Mouse (Mus musculus) lung, adult 2 months (tissue): ENCODE measurements around the gene Tssk4. TPM values are rescaled to one million over a fixed set of nuclear protein-coding genes. Genes with fewer than 3 reads are reported as not detected.

Experiments used
- DNase-seq: peaks from one replicate; pipeline ENCODE4 v3.0.0; 2022
- H3K4me1 ChIP-seq: fragments of 200-500 bp; 2 replicates; pipeline ENCODE4 v1.6.1; 2011; ENCODE audit warnings: low read length; ENCODE audit not compliant: control insufficient read depth, insufficient read depth
- H3K4me3 ChIP-seq: fragments of 200-500 bp; replicated peaks from 2 replicates; pipeline ENCODE3; 2011; ENCODE audit warnings: low read depth, mild to moderate bottlenecking, control low read depth, low read length; ENCODE audit errors: extremely low read depth
- CTCF ChIP-seq: fragments of 200-500 bp; IDR thresholded peaks from 2 replicates; pipeline ENCODE4 v1.5.1; 2011; ENCODE audit warnings: mild to moderate bottlenecking, low read length, control low read depth; ENCODE audit not compliant: insufficient read depth
- POLR2A ChIP-seq: fragments of 200-500 bp; IDR thresholded peaks from 2 replicates; pipeline ENCODE4 v1.6.1; 2011; ENCODE audit warnings: low read depth, mild to moderate bottlenecking, control low read depth, low read length, borderline replicate concordance; ENCODE audit errors: extremely low read depth
- WGBS: fragments of 180-500 bp; shearing (Covaris S2); methylation state at CpG from one replicate; pipeline ENCODE4 v1.1.7; 2018; 5-methylcytosine and 5-hydroxymethylcytosine counted together
- polyA plus RNA-seq: library from polyadenylated mRNA; depleted of rRNA; stranded (reverse); fragments of >200 nt; gene quantifications from 2 replicates; pipeline ENCODE4 v1.2.3, GENCODE M21; 2012; rRNA removed

Tssk4 gene
- polyA plus RNA-seq, result 0.70 and 1.0 TPM in 2 replicates

DNA sequence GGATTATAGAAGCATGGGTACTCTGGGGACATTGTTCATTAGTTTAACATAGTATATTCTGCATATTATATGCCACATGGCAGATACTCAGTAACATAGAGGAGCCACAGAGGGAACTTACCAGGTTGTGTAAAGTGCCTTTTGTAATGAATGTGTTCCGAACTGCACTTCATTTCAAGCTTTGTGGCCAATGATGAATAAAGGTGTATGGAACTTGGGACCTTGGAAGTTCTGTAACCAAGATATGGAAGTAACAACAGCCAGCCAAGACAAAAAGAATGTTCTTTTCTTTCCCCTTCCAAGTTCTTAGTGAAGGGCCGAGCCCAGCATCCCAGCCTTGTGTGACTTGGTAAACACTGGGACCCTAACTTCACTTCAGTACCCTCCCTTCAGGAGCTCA is at the start of gene Tssk4:
TSS of gene Tssk4 (plus strand) at position 301 of the 400 bp plus-strand sequence.
- peaks cover 5% of the 10 kb centered on the region for H3K4me1 ChIP-seq
- DNase-seq, result no peak
- H3K4me3 ChIP-seq, result no peak within 1 kb of the TSS
- TF ChIP-seq POLR2A (no peak), CTCF (no peak)
- WGBS, result 92% methylated on average over 2 of the region's 2 CpGs

DNA sequence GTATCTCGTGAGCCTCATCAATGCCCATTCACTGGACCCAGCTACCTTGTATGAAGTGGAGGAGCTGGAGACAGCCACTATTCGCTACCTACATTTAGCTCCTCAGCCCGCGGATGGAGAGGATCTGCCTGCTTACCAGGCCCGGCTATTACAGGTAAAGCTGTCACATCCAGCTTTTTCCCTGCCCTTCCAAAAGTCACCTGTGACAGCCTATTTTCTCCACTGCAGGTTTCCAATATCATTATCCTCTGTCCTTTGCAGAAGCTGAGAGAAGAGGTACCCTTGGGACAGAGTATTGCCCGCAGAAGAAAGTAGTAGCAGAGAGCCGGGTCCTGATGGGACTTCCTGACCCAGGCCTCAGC is 46.7 kb upstream of the Tssk4 start, which contains the start of gene Irf9:
TSS of gene Irf9 (plus strand) at position 301 of the 362 bp plus-strand sequence.
- TF ChIP-seq POLR2A, result no peak
- TF ChIP-seq CTCF, result no peak
- DNase-seq, result no peak
- peak within 1 kb of the TSS; percentile 78 for H3K4me3 ChIP-seq
- 67% methylated on average over 7 of the region's 7 CpGs for whole genome bisulfite sequencing
- H3K4me1 ChIP-seq, result peaks cover 9% of the 10 kb centered on the region

DNA sequence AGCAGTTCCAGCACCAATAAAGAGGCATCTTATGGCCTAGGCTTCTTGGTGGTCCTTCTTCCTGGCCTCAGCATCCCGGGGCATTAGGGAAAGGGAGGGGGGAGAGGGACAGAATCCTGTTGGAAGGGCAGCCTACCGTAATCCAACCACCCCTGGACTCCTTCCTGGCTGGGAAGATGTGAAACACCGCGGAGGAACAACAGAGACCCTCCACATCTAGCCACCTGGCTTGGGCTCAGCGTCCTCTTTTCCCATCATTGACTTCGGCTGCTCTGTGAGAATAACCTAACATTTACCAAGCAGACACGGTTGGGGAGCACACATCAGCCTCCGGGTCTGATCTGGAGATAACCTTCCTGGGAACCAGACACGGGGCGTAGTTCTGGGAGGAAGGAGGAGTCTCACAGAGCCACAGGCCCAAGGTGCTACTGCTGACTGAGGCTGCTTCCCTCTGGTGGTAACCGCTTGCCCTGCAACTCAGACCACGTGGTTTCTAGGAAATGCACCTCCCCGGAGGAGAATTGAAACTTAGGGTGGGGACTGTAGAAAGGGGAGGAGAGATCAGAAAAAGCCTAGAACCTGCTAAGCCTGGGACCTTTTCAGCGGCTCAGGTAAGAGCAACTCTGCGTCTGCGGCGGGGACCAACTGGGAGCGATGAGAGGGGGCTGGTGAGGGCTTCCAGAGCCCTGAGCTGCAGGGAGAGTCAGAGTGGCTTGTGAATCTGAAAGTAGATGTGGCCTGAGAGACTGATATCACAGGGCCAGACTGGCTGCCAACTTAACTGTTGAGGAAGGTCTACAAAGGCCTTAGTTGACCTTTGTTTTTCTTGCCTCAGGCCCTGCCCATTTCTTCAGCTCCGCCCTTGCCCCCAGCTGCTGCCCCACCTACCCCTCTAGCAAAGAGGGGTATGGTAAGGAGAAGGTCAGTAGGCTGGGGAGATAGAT is 46.1 kb upstream of the Tssk4 start:
- TF ChIP-seq POLR2A (peak; percentile 55; the same call in 1 of the 2 replicates), CTCF (peak; percentile 97)
- peak; percentile 92 for DNase-seq
- 4% methylated on average over 19 of the region's 19 CpGs for WGBS

DNA sequence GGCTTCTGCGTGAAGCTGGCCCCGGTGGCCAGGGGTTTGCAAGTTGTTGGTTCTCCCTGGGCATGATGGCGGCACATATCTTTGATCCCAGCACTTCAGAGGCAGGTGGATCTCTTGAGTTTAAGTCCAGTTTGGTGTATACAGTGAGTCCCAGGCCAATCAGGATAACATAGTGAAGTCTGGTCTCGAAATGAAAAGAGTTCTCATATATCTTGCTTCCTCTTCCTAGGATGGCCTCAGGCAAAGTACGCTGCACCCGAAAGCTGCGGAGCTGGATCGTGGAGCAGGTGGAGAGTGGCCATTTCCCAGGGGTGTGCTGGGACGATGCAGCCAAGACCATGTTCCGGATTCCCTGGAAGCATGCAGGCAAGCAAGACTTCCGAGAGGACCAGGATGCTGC is 45.2 kb upstream of the Tssk4 start:
- Histone ChIP-seq H3K4me1 (peaks cover 9% of the 10 kb centered on the region), H3K4me3 (peak overlapping the region; percentile 78)
- no peak for TF ChIP-seq CTCF
- no peak for TF ChIP-seq POLR2A
- 80% methylated on average over 11 of the region's 11 CpGs for WGBS
- no peak for DNase-seq

More for the DNA sequence above, 46.1 kb upstream of the Tssk4 start:
- peaks cover 9% of the 10 kb centered on the region for H3K4me1 ChIP-seq
- H3K4me3 ChIP-seq, result peak overlapping the region; percentile 78

DNA sequence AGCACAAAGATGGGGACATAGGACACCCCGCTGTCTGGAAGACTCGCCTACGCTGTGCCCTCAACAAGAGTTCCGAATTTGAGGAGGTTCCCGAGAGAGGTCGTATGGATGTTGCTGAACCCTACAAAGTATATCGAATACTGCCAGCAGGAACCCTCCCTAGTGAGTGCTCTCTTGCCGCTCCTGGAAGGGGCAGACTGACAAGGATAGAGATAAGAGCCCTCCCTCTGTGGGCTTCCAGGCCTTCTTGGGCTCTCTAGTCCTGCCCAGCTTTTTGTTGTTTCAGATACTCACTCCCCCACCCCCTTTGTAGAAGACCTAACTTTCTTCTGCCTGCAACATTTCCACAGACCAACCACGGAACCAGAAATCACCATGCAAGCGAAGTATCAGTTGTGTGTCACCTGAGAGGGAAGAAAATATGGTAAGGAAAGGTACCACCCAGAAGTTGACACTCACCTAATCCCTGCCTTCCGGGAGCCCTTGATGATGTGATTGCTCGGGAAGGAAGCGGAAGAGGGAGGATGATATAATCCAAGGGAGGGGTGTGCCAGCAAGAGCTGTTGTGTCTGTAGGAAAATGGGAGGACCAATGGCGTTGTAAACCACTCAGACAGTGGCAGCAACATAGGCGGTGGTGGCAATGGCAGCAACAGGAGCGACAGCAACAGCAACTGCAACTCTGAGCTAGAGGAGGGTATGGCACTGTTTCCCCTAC is 44.1 kb upstream of the Tssk4 start:
- H3K4me1 ChIP-seq, result peaks cover 9% of the 10 kb centered on the region
- H3K4me3 ChIP-seq, result no peak overlapping the region
- WGBS, result 83% methylated on average over 16 of the region's 16 CpGs
- no peak for DNase-seq
- no peak for TF ChIP-seq POLR2A
- no peak for TF ChIP-seq CTCF

DNA sequence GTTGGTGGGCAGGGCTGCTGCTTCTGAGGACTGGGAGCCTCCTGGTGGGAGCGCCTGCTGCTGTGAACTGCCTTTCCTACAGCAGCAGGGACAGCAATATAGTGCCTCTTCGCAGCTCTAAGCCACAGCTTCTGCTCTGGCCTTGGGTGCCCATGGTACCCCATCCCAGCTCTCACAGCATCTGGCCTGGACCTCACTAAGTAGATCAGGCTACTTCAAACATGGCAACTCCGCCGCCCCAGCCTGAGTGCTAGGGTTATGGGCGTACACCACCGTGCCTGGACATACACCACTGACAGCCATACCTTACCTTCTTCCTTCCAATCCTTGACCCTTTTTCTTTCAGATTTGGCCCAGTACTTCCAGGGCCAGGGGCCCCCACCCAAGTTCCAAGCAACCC is 41.6 kb upstream of the Tssk4 start:
- Histone ChIP-seq H3K4me3 (no peak overlapping the region), H3K4me1 (peaks cover 9% of the 10 kb centered on the region)
- DNase-seq, result no peak
- 97% methylated on average over 6 of the region's 6 CpGs for WGBS
- no peak for TF ChIP-seq POLR2A

DNA sequence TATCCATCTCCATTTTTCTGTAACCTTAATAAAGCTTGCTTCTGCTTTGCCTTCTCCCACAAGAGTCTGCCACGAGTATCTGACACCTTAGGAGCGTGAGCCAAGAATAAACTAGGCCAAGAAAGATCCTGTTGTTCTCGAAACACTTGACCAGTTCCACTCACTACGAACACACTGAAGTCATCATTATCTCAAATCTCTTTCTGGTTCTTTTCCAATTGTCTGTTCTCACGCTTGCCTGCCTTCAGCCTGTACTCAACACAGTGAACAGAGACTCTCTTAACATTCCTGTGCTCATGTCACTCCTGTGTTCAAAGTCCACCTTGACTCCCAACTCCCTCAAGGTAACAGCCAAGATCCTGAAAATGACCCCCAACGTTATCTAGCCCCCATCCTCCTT is 36.6 kb upstream of the Tssk4 start:
- TF ChIP-seq POLR2A, result no peak
- TF ChIP-seq CTCF, result no peak
- DNase-seq, result no peak
- Histone ChIP-seq H3K4me3 (no peak overlapping the region), H3K4me1 (no peaks in the 10 kb centered on the region)
- WGBS, result 52% methylated on average over 6 of the region's 6 CpGs

DNA sequence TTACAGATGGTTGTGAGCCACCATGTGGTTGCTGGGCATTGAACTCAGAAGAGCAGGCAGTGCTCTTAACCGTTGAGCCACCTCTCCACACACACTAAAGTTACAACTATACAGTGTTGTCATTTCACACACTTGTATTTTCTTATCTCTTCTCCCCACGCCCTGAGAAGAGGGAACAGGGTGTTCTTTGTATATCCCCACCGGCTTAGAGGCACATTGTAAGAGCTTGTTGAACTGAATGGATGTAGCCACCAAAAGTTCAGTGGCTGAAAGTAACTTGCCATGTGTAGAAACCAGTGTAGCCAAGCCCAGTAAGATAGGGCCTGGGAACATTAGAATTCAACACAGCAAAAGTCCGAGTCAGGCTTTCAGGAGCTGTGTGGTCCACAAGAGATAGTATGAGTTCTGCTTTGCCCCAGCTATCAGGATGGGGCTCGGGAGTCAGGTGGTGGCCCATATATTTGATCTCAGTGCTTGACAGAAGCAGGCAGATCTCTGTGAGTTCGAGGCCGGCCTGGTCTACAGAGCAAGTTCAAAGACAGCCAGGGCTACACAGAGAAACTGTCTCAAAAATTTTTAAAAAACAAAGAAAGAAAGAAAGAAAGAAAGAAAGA is 35.3 kb upstream of the Tssk4 start:
- H3K4me1 ChIP-seq, result 0 out of 2 replicates have a peak, but pooled peaks cover 2% of the 10 kb centered on the region
- no peak for TF ChIP-seq POLR2A
- no peak for TF ChIP-seq CTCF
- 75% methylated on average over 7 of the region's 7 CpGs for WGBS
- H3K4me3 ChIP-seq, result no peak overlapping the region
- no peak for DNase-seq

DNA sequence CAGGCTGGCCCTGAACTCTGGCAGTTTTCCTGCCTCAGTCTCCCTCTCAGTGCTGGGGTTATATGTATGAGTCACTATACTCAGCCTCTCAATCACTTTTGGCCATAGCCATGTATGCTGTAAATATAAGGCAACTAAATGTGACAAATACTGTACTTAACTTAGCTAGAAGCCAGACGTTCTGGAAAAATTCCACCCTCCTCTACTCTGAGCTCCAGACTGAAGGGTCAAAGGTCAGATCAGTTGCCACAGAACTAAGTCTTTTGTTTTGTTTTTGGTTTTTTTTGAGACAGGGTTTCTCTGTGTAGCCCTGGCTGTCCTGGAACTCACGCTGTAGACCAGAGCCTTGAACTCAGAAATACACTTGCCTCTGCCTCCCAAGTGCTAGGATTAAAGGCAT is 34.1 kb upstream of the Tssk4 start:
- no peak for TF ChIP-seq POLR2A
- TF ChIP-seq CTCF, result no peak
- H3K4me3 ChIP-seq, result no peak overlapping the region
- 45% methylated on average over 2 of the region's 2 CpGs for WGBS
- 0 out of 2 replicates have a peak, but pooled peaks cover 2% of the 10 kb centered on the region for H3K4me1 ChIP-seq
- no peak for DNase-seq
